Mouse (Mus musculus): ENCODE measurements at regions not wholly inside any gene's neighbourhood (a gene's known extent, or its start where the extent isn't known, plus 50 kb on each side); places are given as distances from the start of the nearest gene placed in this dataset.

GRCm38 (mm10) chr4:12272914-12273313, 101.1 kb upstream of the Fam92a start:
- no peak for DNase-seq (ENCODE audit: low spot score in 2 of 2)

- no peak for DNase-seq (ENCODE audit: low spot score in 2 of 2)
Observed at GRCm38 (mm10) chr4:12272378-12272777, 100.6 kb upstream of the Fam92a start.

- DNase-seq (ENCODE audit: low spot score in 2 of 2), result no peak
Observed at GRCm38 (mm10) chr4:12263746-12264145, 91.9 kb upstream of the Fam92a start.

GRCm38 (mm10) chr4:12263197-12263596, 91.4 kb upstream of the Fam92a start:
- no peak for DNase-seq (ENCODE audit: low spot score in 2 of 2)

GRCm38 (mm10) chr4:12247994-12248393, 76.2 kb upstream of the Fam92a start:
- no peak for DNase-seq (ENCODE audit: low spot score in 2 of 2)

- no peak for DNase-seq (ENCODE audit: low spot score in 2 of 2)
Observed at GRCm38 (mm10) chr4:12246595-12246994, 74.8 kb upstream of the Fam92a start.

GRCm38 (mm10) chr4:12240941-12241571, 69.2 kb upstream of the Fam92a start:
- DNase-seq (ENCODE audit: low spot score in 2 of 2), result peak; percentile 49 to 50

GRCm38 (mm10) chr4:12230731-12231130, 58.9 kb upstream of the Fam92a start:
- DNase-seq (ENCODE audit: low spot score in 2 of 2), result no peak

Measured in adrenal gland, adult 18-20 months (tissue).